Mouse (Mus musculus) olfactory bulb, adult 2 months (tissue): ENCODE results near the gene Sorl1.

Experiments
- CTCF ChIP-seq: fragments of 200-500 bp; IDR thresholded peaks from 2 replicates; pipeline ENCODE4 v1.5.1; 2012; ENCODE audit warnings: low read depth, mild to moderate bottlenecking, low read length, moderate library complexity; ENCODE audit not compliant: insufficient read depth
- POLR2A ChIP-seq: fragments of 200-500 bp; IDR thresholded peaks from 2 replicates; pipeline ENCODE4 v1.6.1; 2012; ENCODE audit warnings: mild to moderate bottlenecking, low read depth, low read length, moderate library complexity; ENCODE audit not compliant: insufficient read depth

GRCm38 (mm10) chr9:41925721-41926120 is 198.4 kb downstream of the Sorl1 start:
- TF ChIP-seq CTCF (no peak), POLR2A (no peak)
